Mouse (Mus musculus): ENCODE data around the gene Man1c1.

DNA sequence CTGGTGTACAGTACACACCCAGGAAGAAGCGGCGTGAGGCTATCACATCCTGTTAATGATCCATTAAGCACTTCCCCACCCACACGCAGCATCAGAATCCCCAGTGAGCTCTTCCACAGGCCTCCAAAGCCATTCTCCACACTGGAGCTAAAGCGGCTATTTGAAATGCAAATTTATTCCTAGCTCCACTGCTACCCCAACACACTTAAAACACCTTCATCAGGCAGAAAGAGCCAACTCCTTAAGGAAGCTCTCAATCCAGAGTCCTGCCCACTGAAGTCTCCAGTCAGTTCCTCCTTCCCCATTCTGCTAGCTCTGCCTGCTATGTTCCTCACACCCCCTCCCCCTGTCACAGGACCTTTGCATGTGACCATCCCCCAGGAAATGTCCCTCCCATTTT is 51.4 kb downstream of the Man1c1 start:
- TF ChIP-seq CTCF (IDR thresholded peaks at IDR 0.05; ENCODE audit: control insufficient read depth, insufficient read depth, insufficient read length): no peak
- TF ChIP-seq MYOD1 (IDR thresholded peaks at IDR 0.05; ENCODE audit: control insufficient read depth, insufficient read length, low read depth): no peak
